Mouse (Mus musculus) liver, embryonic 18 days (tissue): ENCODE data around the gene F2rl1. TPM values are rescaled to one million over a fixed set of nuclear protein-coding genes. Genes with fewer than 3 reads are reported as not detected.

Experiments
- polyA plus RNA-seq: library from polyadenylated mRNA; depleted of rRNA; stranded (reverse); fragments of >200 nt; gene quantifications from 2 replicates; pipeline ENCODE4 v1.2.3, GENCODE M21; 2012; rRNA removed

F2rl1 gene
- polyA plus RNA-seq, result 2.3 and 3.0 TPM in 2 replicates

GRCm38 (mm10) chr13:95524674-95525491 lies at the start of gene F2rl1:
Gene F2rl1, minus strand, starts transcription at chr13:95525227.

GRCm38 (mm10) chr13:95478671-95479413 lies 46.2 kb downstream of the F2rl1 start, which contains the start of gene S100z:
Gene S100z, minus strand, starts transcription at chr13:95478721.

Other genes with a start within 250 kb of the F2rl1 start
- gene Zbed3, start 201.6 kb downstream of the F2rl1 start, polyA plus RNA-seq, result 5.1 and 6.3 TPM in 2 replicates
- 8.8 and 9.9 TPM in 2 replicates for gene Aggf1, start 149.9 kb downstream of the F2rl1 start, polyA plus RNA-seq
- 0.13 and 0.26 TPM in 2 replicates for gene Crhbp, start 80.3 kb downstream of the F2rl1 start, polyA plus RNA-seq
- gene S100z, start 46.5 kb downstream of the F2rl1 start, polyA plus RNA-seq, result not detected in 2 replicates
- gene F2r, start 93.3 kb upstream of the F2rl1 start, polyA plus RNA-seq, result 13.0 and 13.1 TPM in 2 replicates
- 7.4 and 8.4 TPM in 2 replicates for gene F2rl2, start 171.6 kb upstream of the F2rl1 start, polyA plus RNA-seq